In genomic region chr12:103544213-103544612, GRCm38 (mm10) we compare ENCODE assay signal across 9 mouse cellular contexts. TPM values are rescaled to one million over a fixed set of nuclear protein-coding genes. Genes with fewer than 3 reads are reported as not detected.
DNase-seq lines count a peak whose midpoint lies in the region; ATAC-seq and TF ChIP-seq lines count a peak whose summit lies in the region.
"Had no signal": no experiment of that assay in that cellular context is flagged by ENCODE, and none has a peak within 500 bp of the region (broad histone marks: within the 10 kb centered on the region; RNA-seq: fewer than 3 reads in every experiment).

No protein-coding gene starts in this region.

- H3K36me3 ChIP-seq in forebrain, embryonic 14.5 days (ENCODE audit: control insufficient read depth, insufficient read depth, low read length), result no peaks in the 10 kb centered on the region
- H3K36me3 ChIP-seq in forebrain, embryonic 15.5 days, result no peaks in the 10 kb centered on the region
- H3K36me3 ChIP-seq: stomach, embryonic 15.5 days had no signal

- no peaks in the 10 kb centered on the region for H3K4me1 ChIP-seq in forebrain, embryonic 14.5 days (ENCODE audit: control insufficient read depth, insufficient read depth, low read length)
- H3K4me1 ChIP-seq in forebrain, embryonic 15.5 days, result no peaks in the 10 kb centered on the region
- no peaks in the 10 kb centered on the region for H3K4me1 ChIP-seq in lung, adult 2 months (ENCODE audit: control insufficient read depth, insufficient read depth, low read length)
- H3K4me1 ChIP-seq: stomach, embryonic 15.5 days had no signal

- H3K9ac ChIP-seq in forebrain, embryonic 14.5 days (ENCODE audit: low read length), result no peak overlapping the region
- no peak overlapping the region for H3K9ac ChIP-seq in forebrain, embryonic 15.5 days (replicated peaks)
- H3K9ac ChIP-seq: stomach, embryonic 15.5 days had no signal

- no peak overlapping the region for H3K4me3 ChIP-seq in forebrain, embryonic 14.5 days (ENCODE audit: low read depth, low read length)
- H3K4me3 ChIP-seq in forebrain, embryonic 15.5 days, result no peak overlapping the region
- no peak overlapping the region for H3K4me3 ChIP-seq in lung, adult 2 months (replicated peaks; ENCODE audit: extremely low read depth, low read depth, low read length)
- H3K4me3 ChIP-seq: stomach, embryonic 15.5 days had no signal

- ATAC-seq in forebrain, embryonic 14.5 days, result peak; percentile 37; the same call in 1 of the 2 replicates
- ATAC-seq in forebrain, embryonic 15.5 days (replicated peaks), result no peak

- no peaks in the 10 kb centered on the region for H3K9me3 ChIP-seq in forebrain, embryonic 14.5 days (replicated peaks; ENCODE audit: control insufficient read depth, low read length)
- no peaks in the 10 kb centered on the region for H3K9me3 ChIP-seq in forebrain, embryonic 15.5 days
- H3K9me3 ChIP-seq: stomach, embryonic 15.5 days had no signal

- peak; percentile 22; the same call in 1 of the 2 replicates for TF ChIP-seq CTCF in lung, adult 2 months (IDR thresholded peaks at IDR 0.05; ENCODE audit: insufficient read depth, low read length)

- no peak for TF ChIP-seq POLR2A in lung, adult 2 months (IDR thresholded peaks at IDR 0.05; ENCODE audit: borderline replicate concordance, extremely low read depth, low read depth, low read length)

- H3K4me2 ChIP-seq in forebrain, embryonic 14.5 days (ENCODE audit: low read length), result no peak overlapping the region
- no peak overlapping the region for H3K4me2 ChIP-seq in forebrain, embryonic 15.5 days (replicated peaks)
- H3K4me2 ChIP-seq: stomach, embryonic 15.5 days had no signal

- H3K27me3 ChIP-seq in forebrain, embryonic 14.5 days (replicated peaks; ENCODE audit: control insufficient read depth, insufficient read depth, low read length), result no peaks in the 10 kb centered on the region
- H3K27me3 ChIP-seq in forebrain, embryonic 15.5 days, result no peaks in the 10 kb centered on the region
- H3K27me3 ChIP-seq: stomach, embryonic 15.5 days had no signal

- 4% methylated on average over 3 of the region's 3 CpGs for WGBS in forebrain, embryonic 14.5 days
- WGBS in forebrain, embryonic 15.5 days, result 2% methylated on average over 3 of the region's 3 CpGs
- whole genome bisulfite sequencing in lung, adult 2 months, result 8% methylated on average over 3 of the region's 3 CpGs

- no peak overlapping the region for H3K27ac ChIP-seq in forebrain, embryonic 14.5 days (ENCODE audit: low read depth, low read length)
- H3K27ac ChIP-seq in forebrain, embryonic 15.5 days (replicated peaks), result no peak overlapping the region
- H3K27ac ChIP-seq: stomach, embryonic 15.5 days had no signal

- DNase-seq in forebrain, embryonic 14.5 days (ENCODE audit: low spot score), result peak; percentile 82
- DNase-seq in lung, adult 2 months, result peak; percentile 18
- no peak for DNase-seq in lung, postnatal 10 days
- DNase-seq in c-Kit-positive CD71-negative TER-119-negative erythroid progenitor cells, embryonic 14.5 days (ENCODE audit: low read depth), result peak; percentile 33
- DNase-seq in mesoderm, embryonic 11.5 days (ENCODE audit: low read depth, low spot score), result peak; percentile 72
- no peak for DNase-seq in gastrocnemius, postnatal 10 days
- no peak for DNase-seq in heart, adult 11 months

RNA-seq across cellular contexts. Expression of gene Ppp4r4, which starts 12.1 kb away (rescaled TPM):
- 2.2 TPM in 2 replicates for polyA plus RNA-seq in forebrain, embryonic 14.5 days (2014; fragmentation: Nextera tagmentation; extraction: Ambion mirVana)
- polyA plus RNA-seq in forebrain, embryonic 15.5 days (2015; fragmentation: Nextera tagmentation; extraction: Ambion mirVana), result 1.8 and 1.9 TPM in 2 replicates
- polyA plus RNA-seq in lung, adult 2 months (2012; rRNA removed), result 3.1 and 4.3 TPM in 2 replicates
- total RNA-seq in gastrocnemius, postnatal 10 days (2021), result under 1 TPM; 0.25 to 0.87 TPM

Comparison
In these comparisons a context has a peak if more than half of its experiments do, and no peak if none do; other contexts are left out.
1. DNase-seq: peak in forebrain, embryonic 14.5 days (single experiment), lung, adult 2 months (single experiment), c-Kit-positive CD71-negative TER-119-negative erythroid progenitor cells, embryonic 14.5 days (single experiment) and mesoderm, embryonic 11.5 days (single experiment); none in lung, postnatal 10 days (single experiment), gastrocnemius, postnatal 10 days (single experiment) and heart, adult 11 months (single experiment).